Mouse (Mus musculus): Measurements from ENCODE around the gene Mrpl38.

DNA sequence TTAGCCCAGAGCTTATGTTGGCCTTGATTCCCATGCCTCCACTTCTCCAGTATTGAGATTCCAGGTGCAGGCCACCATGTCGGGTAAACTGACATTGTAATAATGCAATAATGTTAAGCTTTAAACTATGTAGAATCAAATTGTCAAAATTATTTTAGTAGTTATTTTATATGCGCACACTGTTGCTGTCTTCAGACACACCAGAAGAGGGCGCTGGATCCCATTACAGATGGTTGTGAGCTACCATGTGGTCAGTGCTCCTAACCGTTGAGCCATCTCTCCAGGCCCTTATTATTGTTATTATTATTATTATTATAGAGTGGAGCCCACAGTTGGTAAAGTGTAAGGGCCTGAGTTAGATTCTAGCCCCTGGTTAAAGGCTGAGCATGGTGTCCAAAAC lies 27.6 kb downstream of the Mrpl38 start:
- TF ChIP-seq CTCF (IDR thresholded peaks at IDR 0.05; ENCODE audit: control insufficient read depth, insufficient read depth, insufficient read length) (no peak), USF1 (IDR thresholded peaks at IDR 0.05; ENCODE audit: low read depth) (no peak), MYOD1 (IDR thresholded peaks at IDR 0.05; ENCODE audit: control insufficient read depth, insufficient read length, low read depth) (no peak)
